Mouse (Mus musculus): ENCODE results near the gene Hist1h2af.

Gene Hist1h2af

DNA sequence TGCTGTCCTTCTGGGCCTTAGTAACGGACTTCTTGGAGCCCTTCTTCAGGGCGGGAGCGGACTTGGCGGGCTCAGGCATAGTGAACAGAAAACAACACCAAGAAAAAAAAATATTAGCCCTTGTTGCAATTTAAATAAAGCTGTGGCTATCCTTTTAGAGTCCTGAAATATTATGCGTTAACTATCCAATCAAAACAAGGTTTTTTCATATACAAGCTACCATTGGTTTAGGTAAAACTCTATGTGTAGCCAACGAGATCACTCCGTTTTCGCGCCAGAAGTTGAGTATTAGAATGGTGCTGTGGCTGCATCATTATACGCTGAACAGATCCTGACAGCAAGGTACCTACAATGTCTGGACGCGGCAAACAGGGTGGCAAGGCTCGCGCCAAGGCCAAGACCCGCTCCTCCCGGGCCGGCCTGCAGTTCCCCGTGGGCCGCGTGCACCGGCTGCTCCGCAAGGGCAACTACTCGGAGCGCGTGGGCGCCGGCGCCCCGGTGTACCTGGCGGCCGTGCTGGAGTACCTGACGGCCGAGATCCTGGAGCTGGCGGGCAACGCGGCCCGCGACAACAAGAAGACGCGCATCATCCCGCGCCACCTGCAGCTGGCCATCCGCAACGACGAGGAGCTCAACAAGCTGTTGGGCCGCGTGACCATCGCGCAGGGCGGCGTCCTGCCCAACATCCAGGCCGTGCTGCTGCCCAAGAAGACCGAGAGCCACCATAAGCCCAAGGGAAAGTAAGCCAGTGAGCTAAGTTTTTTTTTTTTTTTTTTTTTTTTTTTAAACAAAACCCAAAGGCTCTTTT lies at the start of gene Hist1h2af:
Gene Hist1h2af (plus strand): TSS at position 347 of the 808 bp plus-strand sequence.
- in situ Hi-C loops (cut with MboI; ENCODE audit: unreplicated experiment in 2 of 2): loop anchor here in 1 of 2 experiments (5.0 kb wide), 1 partner anchor 54 kb away; no protein-coding TSS in a partner anchor

DNA sequence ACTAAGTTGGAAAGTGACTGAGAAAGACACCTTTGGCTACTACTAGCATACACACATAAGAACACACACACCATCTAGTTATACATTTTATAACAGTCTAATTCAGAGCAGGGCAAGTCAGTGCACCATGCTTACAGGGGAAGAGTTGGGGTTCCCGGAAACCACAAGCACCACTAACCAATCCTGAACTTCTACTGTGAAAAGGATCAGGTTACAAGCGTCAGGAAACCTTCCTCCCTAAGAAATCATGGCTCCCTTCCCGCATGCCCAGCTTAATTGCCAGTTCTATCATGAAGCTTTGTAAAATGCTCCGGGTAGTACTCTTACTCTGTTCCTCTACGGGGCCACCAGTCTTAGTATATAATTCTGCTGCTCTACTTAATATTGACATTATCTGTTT lies 48.4 kb upstream of the Hist1h2af start:
- in situ Hi-C loops (cut with MboI; ENCODE audit: unreplicated experiment in 2 of 2): no loop called here

DNA sequence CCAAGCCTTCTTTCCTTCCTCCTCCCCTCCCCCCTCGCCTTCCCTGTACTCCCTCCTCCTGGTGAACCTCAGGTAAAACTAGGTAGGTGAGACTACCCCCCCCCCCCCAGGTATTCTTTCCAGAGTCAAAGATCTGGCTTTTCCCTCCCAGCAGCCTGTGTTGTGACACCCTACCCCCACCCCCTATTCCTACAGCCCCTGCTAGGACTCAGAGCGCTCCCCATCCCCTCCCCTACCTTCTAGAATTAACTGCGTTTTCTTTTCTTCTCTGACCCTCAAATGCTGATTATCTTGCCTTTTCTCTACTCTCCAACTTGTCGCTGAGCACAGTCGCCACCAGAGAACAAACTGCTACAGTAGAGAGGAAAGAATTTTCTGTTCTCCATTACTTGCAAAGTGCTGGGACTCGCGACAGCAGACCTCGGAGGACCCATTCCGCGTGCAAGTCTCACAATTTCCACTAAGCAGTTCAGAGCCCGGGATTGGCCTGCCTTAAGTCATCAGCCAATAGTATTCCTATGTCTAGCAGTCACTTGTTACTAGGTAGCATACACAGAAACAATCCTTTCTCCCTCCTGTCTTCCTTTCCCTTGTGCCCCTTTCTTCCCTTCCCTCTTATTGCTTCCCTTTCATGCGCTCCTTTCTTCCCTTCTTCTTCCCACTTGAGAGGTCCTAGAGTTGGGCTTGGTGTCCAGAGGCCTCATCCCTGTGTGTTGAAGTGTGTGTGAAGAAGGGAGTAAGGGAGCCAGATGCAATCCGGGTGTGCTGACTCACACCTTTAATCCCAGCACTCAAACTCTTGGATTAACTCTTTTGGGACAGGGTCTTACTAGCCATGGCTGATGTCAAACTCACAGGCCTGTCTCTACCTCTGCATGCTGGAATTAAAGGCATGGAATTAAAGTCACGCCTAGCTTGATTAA lies 45.0 kb upstream of the Hist1h2af start, which contains the start of gene Btn2a2:
Gene Btn2a2 (minus strand): TSS at position 458 of the 923 bp plus-strand sequence.
- in situ Hi-C loops (cut with MboI; ENCODE audit: unreplicated experiment in 2 of 2): no loop called here

DNA sequence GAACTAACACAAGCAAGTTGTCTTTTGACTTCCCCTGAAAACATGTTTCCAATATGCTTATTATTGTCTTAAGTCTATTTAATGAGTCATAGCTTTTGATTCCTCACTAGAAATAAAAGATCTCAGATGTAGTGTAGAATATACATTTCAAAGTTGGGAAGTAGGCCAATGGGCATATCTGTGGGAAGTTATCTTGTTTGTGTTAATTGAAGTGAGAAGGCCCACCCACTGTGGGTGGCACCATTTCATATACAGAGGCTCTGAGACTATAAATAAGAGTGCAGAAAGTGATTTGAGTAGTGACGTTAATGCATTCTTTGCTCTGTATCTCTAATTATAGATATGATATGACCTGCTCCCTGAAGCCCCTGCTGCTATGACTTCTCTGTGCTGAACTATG lies 42.8 kb upstream of the Hist1h2af start:
- in situ Hi-C loops (cut with MboI; ENCODE audit: unreplicated experiment in 2 of 2): no loop called here

DNA sequence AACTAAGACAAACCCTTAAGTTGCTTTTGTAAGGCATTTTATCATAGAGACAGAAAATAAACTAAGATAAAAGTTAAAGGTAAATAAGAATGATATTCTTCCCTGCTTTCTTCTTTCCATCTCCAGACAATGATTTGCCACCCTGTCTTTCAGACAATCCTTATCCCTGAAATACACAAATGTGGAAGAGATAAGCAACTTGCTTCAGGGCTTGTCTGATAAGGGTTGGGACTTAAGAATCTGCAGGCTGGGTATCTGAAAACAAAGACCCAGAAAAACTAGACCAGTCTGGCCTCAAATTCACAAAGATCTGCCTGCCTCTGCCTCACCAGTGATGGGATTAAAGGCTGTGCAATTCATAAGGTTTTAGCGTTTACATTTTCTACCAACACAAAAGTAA lies 42.4 kb upstream of the Hist1h2af start:
- in situ Hi-C loops (cut with MboI; ENCODE audit: unreplicated experiment in 2 of 2): no loop called here

DNA sequence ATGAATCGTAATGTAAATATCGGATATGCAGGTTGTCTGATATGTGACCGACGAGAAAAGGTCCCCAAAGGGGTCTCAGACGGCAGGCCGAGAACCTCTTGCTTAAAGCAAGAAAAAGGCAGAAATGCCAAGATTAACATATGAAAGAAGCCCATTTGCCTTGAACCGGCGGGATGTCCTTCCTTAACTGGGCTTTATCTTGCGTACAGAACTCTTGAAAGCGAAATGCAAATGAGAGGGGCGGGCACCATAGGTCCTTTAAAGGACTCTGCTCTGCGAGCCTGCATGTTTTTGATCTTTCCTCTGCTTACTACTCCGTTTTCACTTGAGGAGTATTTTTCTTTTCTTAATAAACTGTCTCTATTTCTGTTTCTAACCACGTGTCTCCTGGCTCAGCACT lies 41.7 kb upstream of the Hist1h2af start:
- in situ Hi-C loops (cut with MboI; ENCODE audit: unreplicated experiment in 2 of 2): no loop called here

DNA sequence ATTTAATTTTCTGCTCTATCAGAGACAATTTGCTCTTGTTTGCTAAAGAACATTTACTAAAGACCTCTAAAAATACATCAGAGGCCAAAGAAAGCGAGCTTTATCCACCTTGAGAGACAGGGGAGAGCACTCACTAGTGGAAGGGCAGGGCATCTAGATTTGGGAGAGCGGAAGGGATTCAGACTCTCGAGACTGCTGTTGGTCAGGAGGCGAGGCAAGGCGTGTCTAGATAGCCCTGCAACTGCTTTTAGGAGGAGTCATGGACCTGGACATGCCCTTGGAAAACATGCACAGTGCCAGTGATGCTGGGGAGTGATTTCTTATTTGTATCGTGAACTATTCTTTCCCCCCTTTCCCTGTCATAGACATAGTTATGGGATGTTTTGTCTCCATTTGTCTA lies 38.2 kb upstream of the Hist1h2af start:
- in situ Hi-C loops (cut with MboI; ENCODE audit: unreplicated experiment in 2 of 2): no loop called here

DNA sequence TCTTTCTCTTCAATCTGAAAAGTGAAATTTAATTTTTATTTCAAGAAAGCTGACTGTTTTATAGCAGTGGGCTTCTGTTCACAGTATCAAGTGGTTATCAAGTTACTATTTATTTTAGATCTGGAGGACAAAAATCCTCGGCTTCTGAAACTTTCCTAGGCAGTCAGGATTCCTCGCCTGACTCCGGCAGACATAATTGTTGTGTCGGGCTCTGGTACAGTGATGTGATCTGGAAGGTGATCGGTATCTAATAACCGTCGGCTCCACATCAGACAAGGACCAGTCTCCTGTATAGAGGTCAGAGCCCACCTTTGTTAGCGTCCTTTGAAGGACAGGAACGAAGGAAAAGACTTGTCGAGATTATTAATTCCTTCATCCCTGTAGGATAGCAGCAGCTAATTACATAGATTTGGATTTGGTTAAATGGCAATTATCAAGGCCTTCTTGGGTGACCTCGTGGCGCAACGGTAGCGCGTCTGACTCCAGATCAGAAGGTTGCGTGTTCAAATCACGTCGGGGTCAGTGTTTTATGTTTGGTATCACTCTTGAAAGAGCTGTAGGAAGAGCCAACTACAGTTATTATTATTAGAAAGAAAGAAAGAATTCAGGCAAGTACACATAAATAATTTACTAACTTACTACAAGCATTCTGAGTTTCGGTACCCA lies 35.9 kb upstream of the Hist1h2af start:
- in situ Hi-C loops (cut with MboI; ENCODE audit: unreplicated experiment in 2 of 2): no loop called here

DNA sequence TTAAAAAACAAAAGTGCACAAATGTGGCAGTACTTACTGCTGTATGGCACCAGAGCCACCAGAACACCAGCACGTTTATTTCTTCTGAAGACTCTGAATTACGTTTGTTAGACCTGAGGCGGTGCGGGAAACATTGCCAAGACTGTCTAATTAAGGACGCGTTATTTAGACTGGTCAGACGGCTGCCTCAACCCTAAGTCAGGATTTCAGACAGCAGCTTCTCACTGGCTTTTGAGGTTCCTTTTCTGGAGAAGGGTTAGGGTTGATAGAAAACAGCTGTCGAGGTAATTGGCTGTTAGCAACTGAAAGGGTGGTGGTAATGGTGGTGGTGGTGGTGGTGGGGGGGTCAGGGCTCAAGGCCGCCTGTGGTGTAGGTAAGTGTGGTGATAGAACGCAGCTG lies 35.1 kb upstream of the Hist1h2af start:
- in situ Hi-C loops (cut with MboI; ENCODE audit: unreplicated experiment in 2 of 2): no loop called here

DNA sequence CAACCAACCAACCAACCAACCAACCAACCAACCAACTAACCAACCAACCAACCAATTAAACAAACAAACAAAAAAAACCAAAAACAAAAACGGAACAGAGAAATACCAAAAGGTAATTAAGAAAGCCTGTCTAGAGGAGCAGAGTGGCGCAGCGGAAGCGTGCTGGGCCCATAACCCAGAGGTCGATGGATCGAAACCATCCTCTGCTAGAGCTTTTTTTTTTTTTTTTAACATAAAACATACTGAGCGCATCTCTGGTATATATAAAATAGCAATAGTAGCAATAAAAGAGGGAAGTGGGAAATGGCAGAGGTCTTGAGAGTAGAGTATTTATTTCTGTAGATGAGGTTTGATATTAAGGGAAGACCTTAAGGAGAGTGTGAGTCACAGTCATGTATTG lies 33.8 kb upstream of the Hist1h2af start:
- in situ Hi-C loops (cut with MboI; ENCODE audit: unreplicated experiment in 2 of 2): no loop called here

DNA sequence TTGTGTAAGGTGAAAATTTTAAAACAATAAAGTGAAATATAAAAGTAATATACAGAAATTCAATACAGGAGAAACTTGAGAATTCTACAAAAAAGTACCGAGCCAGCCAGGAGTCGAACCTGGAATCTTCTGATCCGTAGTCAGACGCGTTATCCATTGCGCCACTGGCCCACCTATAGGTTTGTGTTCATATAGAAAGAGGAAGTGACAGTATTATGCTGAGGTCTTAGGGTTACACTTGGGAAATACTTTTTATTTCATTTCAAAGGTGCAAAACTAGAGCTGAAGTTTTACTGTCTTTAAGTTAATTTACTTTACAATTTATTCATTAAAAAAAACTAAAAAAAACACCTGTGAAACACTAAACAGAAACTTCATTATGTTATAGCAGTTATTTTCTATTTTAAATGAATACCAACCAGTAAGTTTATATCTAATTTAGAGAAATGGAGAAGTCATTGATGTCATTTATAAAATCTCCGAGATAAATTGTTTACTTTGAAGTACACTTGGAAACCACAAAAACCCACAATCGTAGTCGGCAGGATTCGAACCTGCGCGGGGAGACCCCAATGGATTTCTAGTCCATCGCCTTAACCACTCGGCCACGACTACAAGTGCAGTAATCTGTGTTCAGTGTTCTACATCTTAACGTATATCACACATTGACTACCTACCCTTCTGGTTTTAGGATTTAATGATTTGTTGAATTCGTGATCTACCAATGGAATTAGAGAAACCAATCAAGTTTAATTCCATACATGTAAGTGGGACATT lies 33.1 kb upstream of the Hist1h2af start:
- in situ Hi-C loops (cut with MboI; ENCODE audit: unreplicated experiment in 2 of 2): no loop called here

DNA sequence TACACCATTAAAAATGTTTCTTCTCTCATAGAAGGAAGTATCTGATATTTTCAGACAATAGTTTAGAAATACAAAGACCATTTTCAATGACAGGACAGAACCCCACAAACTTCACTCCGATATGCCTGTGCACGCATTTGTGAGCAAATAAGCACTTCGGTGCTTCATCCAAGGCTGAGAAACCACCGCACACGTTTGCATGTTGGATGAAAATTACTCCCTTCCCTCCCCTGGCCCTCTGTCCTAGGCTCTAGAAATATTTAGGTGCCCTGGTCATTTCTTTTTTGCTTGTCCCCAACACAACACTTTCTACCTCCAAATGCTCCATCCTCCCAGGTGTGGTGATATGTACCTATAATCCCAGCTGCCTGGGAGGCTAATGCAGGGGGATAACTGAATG lies 32.2 kb upstream of the Hist1h2af start:
- in situ Hi-C loops (cut with MboI; ENCODE audit: unreplicated experiment in 2 of 2): no loop called here

DNA sequence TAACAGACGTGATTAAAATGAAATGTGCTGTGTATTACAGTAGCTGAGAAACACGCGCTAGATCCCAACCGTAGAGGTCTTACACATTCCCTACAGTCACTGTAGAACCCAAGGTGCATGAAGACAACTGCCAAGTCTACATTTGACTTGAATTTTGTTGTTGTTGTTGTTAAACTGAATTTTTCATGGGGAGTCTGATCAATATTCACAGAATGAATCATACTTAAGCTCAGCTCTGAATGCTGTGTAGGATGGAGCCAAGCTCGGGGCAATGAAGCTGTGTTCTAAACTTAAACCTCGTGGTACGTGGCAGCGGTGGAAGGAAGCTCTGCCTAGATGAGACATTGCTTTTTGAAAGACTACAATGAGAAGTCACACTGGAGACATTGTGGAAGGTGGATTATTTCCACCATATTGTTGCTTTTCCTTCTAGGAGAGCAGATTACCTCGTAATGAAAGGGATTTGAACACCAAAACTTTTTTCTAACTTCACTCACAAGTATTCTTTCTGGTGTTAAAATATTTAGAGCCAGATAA lies 31.6 kb upstream of the Hist1h2af start:
- in situ Hi-C loops (cut with MboI; ENCODE audit: unreplicated experiment in 2 of 2): no loop called here

DNA sequence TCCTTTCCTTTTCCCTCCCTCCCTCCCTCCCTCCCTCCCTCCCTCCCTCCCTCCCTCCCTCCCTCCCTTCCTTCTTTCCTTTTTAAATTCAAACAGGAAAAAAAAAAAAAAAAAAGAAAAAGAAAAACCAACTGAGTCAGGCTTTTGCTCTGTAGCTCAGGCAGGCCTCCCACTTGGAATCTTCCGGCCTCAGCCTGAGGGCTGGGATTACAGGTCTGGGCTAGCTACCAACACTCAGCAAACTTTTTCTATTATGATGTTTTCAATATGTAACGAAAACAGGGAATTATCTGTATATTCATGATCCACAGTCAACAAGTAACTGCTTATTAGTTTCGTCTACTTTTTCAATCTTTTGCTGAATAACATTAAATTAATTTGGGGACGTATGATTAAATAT lies 30.8 kb upstream of the Hist1h2af start:
- in situ Hi-C loops (cut with MboI; ENCODE audit: unreplicated experiment in 2 of 2): no loop called here

DNA sequence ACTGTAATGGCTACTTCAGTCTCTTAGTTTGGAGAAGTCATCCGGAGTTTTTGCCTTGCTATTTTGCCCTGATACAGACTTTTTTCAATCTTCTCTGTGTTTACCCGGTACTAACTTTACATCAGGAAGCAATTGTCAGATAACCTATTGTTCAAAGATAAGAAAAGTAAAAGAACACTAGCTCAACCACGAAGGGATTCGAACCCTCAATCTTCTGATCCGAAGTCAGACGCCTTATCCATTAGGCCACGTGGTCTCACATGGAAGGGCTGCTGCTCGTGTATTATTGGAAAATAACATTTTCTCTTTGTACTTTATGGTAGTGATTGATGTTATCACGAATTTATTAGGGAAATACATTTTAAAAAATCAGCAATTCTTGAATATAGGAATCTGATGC lies 29.9 kb upstream of the Hist1h2af start:
- in situ Hi-C loops (cut with MboI; ENCODE audit: unreplicated experiment in 2 of 2): no loop called here

DNA sequence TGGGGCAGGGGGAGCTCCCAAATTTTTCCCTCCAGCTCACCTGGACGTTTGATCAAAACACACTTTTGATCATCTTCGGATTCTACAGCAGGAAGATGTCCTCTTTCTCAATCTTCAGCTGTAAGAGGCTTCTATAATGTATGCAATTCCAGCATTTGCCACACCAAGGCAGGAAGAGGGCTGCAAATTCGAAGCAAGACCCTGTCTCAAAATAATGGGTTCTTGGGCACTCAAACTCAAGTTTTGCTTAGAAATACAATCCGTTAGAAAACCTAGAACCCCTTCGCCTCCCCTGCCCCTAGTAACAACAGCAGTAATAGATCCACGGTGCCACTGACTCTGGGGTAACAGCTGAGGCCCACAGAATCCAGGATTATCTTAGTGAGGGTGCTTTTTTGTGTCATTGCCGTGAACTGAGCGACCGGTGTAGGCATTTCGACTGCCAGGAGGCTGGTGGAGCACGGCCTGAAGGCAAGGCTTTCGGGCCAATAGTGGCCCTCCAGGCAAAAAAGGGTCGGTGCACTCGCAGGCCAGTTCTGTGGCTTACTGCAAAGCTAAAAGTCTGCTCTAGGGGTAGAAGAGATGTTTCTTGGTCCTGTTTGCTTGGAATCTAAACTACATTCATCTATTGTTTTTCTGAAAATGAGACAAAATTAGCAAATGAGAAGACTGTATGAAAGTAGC lies 27.9 kb upstream of the Hist1h2af start:
- in situ Hi-C loops (cut with MboI; ENCODE audit: unreplicated experiment in 2 of 2): no loop called here

DNA sequence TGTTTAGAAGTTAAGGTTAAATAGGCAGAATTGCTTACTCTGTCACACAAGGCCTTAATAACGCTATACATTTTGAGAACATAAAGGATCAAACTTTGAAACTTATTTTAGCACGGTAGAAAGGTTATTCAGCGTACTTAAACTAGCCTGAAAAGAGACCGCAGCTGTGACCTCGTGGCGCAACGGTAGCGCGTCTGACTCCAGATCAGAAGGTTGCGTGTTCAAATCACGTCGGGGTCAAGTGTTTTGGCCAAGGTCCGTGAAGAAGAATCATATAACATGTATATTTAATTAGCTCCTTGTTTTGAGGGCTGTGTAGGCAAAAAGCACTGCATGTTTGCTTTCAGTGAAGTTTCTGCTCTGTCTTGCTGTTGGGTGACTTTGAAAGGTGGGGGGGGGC lies 27.4 kb upstream of the Hist1h2af start:
- in situ Hi-C loops (cut with MboI; ENCODE audit: unreplicated experiment in 2 of 2): no loop called here

DNA sequence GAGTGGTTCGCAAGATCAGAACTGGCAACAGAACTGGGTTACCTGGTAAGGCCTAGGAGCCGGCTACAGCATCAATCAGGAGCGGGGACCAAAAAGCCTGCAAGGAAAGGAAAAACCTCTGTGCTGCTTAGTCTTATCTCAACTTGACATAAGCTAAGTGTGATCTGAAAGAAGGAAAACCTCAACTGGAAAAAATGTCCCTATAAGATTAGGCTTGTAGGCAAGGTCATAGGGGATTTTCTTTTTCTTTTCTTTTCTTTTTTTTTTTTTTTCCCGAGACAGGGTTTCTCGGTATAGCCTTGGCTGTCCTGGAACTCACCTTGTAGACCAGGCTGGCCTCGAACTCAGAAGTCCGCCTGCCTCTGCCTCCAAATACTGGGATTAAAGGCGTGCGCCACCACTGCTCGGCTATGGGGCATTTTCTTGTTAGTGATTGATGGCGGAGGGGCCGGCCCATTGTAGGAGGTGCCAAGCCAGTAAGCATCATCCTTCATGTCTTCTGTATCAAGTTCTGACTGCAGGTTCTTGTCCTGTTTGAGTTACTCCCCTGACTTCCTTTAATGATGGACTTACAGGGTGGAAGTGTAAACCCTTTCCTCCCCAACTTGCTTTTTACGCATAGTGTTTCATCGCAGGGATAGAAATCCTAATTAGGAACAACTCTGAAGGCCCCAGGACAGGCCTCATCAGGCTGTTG lies 26.7 kb upstream of the Hist1h2af start:
- in situ Hi-C loops (cut with MboI; ENCODE audit: unreplicated experiment in 2 of 2): no loop called here

DNA sequence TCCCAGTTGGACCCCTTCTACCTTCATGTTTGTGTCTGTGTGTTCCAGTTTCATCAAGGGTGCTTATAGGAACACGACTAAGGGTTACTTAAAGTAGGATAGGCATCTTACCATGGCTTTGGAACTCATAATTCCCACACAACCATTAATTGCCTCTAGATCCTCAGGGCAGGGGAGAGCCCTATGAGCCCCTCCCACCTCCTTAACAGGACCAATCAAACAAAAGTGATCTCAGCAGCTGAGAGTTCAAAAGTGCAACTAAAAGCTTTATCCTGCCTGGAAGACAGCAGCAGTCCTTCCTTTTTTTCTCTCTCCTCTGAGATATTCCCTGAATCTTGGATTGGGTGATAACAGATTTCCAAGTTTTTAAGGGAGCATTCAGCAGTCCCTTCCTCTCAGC lies 23.6 kb upstream of the Hist1h2af start:
- in situ Hi-C loops (cut with MboI; ENCODE audit: unreplicated experiment in 2 of 2): loop anchor here (10.0 kb wide), 2 partner anchors 1485 to 1655 kb away; no protein-coding TSS in a partner anchor

Data from v-Abl transformed pro-B cells (cell line).